Mouse (Mus musculus) forebrain, embryonic 12.5 days (tissue): Measurements from ENCODE around the gene Notch4. TPM values are rescaled to one million over a fixed set of nuclear protein-coding genes. Genes with fewer than 3 reads are reported as not detected.

ENCODE experiments used
- ATAC-seq: fragments of 200-750 bp; cut with Nextera tagmentation; 2 replicates; pipeline ENCODE4 v1.8.0; 2017; ENCODE audit warnings: moderate TSS enrichment; ENCODE audit not compliant: low FRiP score
- H3K27ac ChIP-seq: fragments of 300-500 bp; sonication (generic); 2 replicates; pipeline ENCODE4 v1.5.1; 2016; ENCODE audit warnings: mild to moderate bottlenecking
- H3K27me3 ChIP-seq: fragments of 300-500 bp; sonication (generic); 2 replicates; pipeline ENCODE4 v1.6.1; 2016; ENCODE audit warnings: mild to moderate bottlenecking
- H3K36me3 ChIP-seq: fragments of 300-500 bp; sonication (generic); replicated peaks from 2 replicates; pipeline ENCODE4 v1.6.1; 2016; ENCODE audit warnings: mild to moderate bottlenecking
- H3K4me1 ChIP-seq: fragments of 300-500 bp; sonication (generic); 2 replicates; pipeline ENCODE4 v1.6.1; 2016
- H3K4me2 ChIP-seq: fragments of 300-500 bp; sonication (generic); 2 replicates; pipeline ENCODE4 v1.6.1; 2016; ENCODE audit warnings: mild to moderate bottlenecking, moderate library complexity
- H3K4me3 ChIP-seq: fragments of 300-500 bp; sonication (generic); replicated peaks from 2 replicates; pipeline ENCODE4 v1.5.1; 2016; ENCODE audit warnings: mild to moderate bottlenecking
- H3K9ac ChIP-seq: fragments of 300-500 bp; sonication (generic); 2 replicates; pipeline ENCODE4 v1.6.1; 2016; ENCODE audit warnings: mild to moderate bottlenecking
- H3K9me3 ChIP-seq: fragments of 300-500 bp; sonication (generic); 2 replicates; pipeline ENCODE4 v1.6.1; 2016
- WGBS: fragments of 180-500 bp; shearing (Covaris S2); methylation state at CpG from one replicate; pipeline ENCODE4 v1.1.7; 2016; 5-methylcytosine and 5-hydroxymethylcytosine counted together
- polyA plus RNA-seq: library from polyadenylated mRNA; unstranded; fragments of >200 nt; fragmentation: Nextera tagmentation; extraction: Ambion mirVana; gene quantifications from 2 replicates; pipeline ENCODE4 v1.2.1, GENCODE M21; 2016

Gene Notch4
- polyA plus RNA-seq, 1 experiment from 2014 or later = 9.5 TPM

- Histone ChIP-seq H3K36me3 (peaks cover 23% of the 10 kb centered on the region), H3K27ac (no peak overlapping the region), H3K4me1 (peaks cover 43% of the 10 kb centered on the region), H3K4me2 (peak overlapping the region; percentile 73; the same call in 1 of the 2 replicates), H3K9me3 (no peaks in the 10 kb centered on the region), H3K27me3 (no peaks in the 10 kb centered on the region), H3K4me3 (no peak overlapping the region), H3K9ac (no peak overlapping the region; the same call in 1 of the 2 replicates)
- 91% methylated on average over 12 of the region's 12 CpGs for WGBS
- no peak for ATAC-seq
Observed at GRCm38 (mm10) chr17:34601796-34602195, 37.7 kb downstream of the Notch4 start.

GRCm38 (mm10) chr17:34603375-34604060, 39.5 kb downstream of the Notch4 start, which contains the start of gene Rnf5:
Gene Rnf5 (minus strand): TSS chr17:34603690.
- Histone ChIP-seq H3K27me3 (no peaks in the 10 kb centered on the region), H3K27ac (peak within 1 kb of the TSS; percentile 92), H3K9ac (peak within 1 kb of the TSS; percentile 99), H3K36me3 (peaks cover 22% of the 10 kb centered on the region), H3K4me3 (peak within 1 kb of the TSS; percentile 97), H3K9me3 (no peaks in the 10 kb centered on the region), H3K4me2 (peak within 1 kb of the TSS; percentile 96), H3K4me1 (peaks cover 42% of the 10 kb centered on the region)
- under 1% methylated on average over 30 of the region's 30 CpGs for WGBS
- peak; percentile 94 for ATAC-seq

GRCm38 (mm10) chr17:34604061-34604508, 40.0 kb downstream of the Notch4 start, which contains the start of gene Agpat1:
Gene Agpat1 (plus strand): TSS chr17:34604262.
- WGBS = 0% methylated on average over 35 of the region's 35 CpGs
- H3K4me1 ChIP-seq = peaks cover 42% of the 10 kb centered on the region

GRCm38 (mm10) chr17:34604511-34605237, 40.6 kb downstream of the Notch4 start:
- WGBS = 16% methylated on average over 24 of the region's 24 CpGs
- peaks cover 42% of the 10 kb centered on the region for H3K4me1 ChIP-seq
- H3K27me3 ChIP-seq = no peaks in the 10 kb centered on the region
- ATAC-seq = no peak
- peak overlapping the region; percentile 99 for H3K9ac ChIP-seq
- peak overlapping the region; percentile 92 for H3K27ac ChIP-seq
- peak overlapping the region; percentile 97 for H3K4me3 ChIP-seq
- H3K36me3 ChIP-seq = peaks cover 22% of the 10 kb centered on the region
- H3K9me3 ChIP-seq = no peaks in the 10 kb centered on the region
- peak overlapping the region; percentile 96 for H3K4me2 ChIP-seq

More at GRCm38 (mm10) chr17:34604061-34604508, 40.0 kb downstream of the Notch4 start, which contains the start of gene Agpat1:
- peak within 1 kb of the TSS; percentile 92 for H3K27ac ChIP-seq
- peak within 1 kb of the TSS; percentile 96 for H3K4me2 ChIP-seq
- peak within 1 kb of the TSS; percentile 99 for H3K9ac ChIP-seq
- H3K4me3 ChIP-seq = peak within 1 kb of the TSS; percentile 97
- peaks cover 22% of the 10 kb centered on the region for H3K36me3 ChIP-seq
- H3K27me3 ChIP-seq = no peaks in the 10 kb centered on the region
- H3K9me3 ChIP-seq = no peaks in the 10 kb centered on the region
- ATAC-seq = peak; percentile 85

GRCm38 (mm10) chr17:34605609-34606008, 41.5 kb downstream of the Notch4 start:
- H3K4me3 ChIP-seq = peak overlapping the region; percentile 97

GRCm38 (mm10) chr17:34606186-34607039, 42.3 kb downstream of the Notch4 start:
- Histone ChIP-seq H3K4me2 (peak overlapping the region; percentile 96), H3K4me3 (peak overlapping the region; percentile 97), H3K27ac (peak overlapping the region; percentile 92), H3K27me3 (no peaks in the 10 kb centered on the region), H3K36me3 (peaks cover 20% of the 10 kb centered on the region), H3K9me3 (no peaks in the 10 kb centered on the region), H3K9ac (peak overlapping the region; percentile 99), H3K4me1 (peaks cover 42% of the 10 kb centered on the region)
- WGBS = 18% methylated on average over 31 of the region's 32 CpGs
- ATAC-seq = no peak

More at GRCm38 (mm10) chr17:34605609-34606008, 41.5 kb downstream of the Notch4 start:
- Histone ChIP-seq H3K27ac (peak overlapping the region; percentile 92), H3K9me3 (no peaks in the 10 kb centered on the region), H3K4me1 (peaks cover 42% of the 10 kb centered on the region), H3K4me2 (peak overlapping the region; percentile 96), H3K36me3 (peaks cover 18% of the 10 kb centered on the region), H3K27me3 (no peaks in the 10 kb centered on the region), H3K9ac (peak overlapping the region; percentile 99)
- ATAC-seq = peak; percentile 67
- under 1% methylated on average over 26 of the region's 30 CpGs for WGBS

GRCm38 (mm10) chr17:34607997-34608396, 43.9 kb downstream of the Notch4 start:
- Histone ChIP-seq H3K27me3 (no peaks in the 10 kb centered on the region), H3K4me2 (no peak overlapping the region), H3K9me3 (no peaks in the 10 kb centered on the region), H3K4me1 (peaks cover 29% of the 10 kb centered on the region), H3K36me3 (peaks cover 28% of the 10 kb centered on the region), H3K27ac (no peak overlapping the region), H3K9ac (no peak overlapping the region), H3K4me3 (no peak overlapping the region)
- WGBS = 85% methylated on average over 7 of the region's 7 CpGs
- no peak for ATAC-seq

- no peak overlapping the region for H3K4me3 ChIP-seq
- no peak for ATAC-seq
- no peak overlapping the region for H3K27ac ChIP-seq
- H3K9me3 ChIP-seq = no peaks in the 10 kb centered on the region
- H3K4me1 ChIP-seq = peaks cover 17% of the 10 kb centered on the region
- no peak overlapping the region for H3K9ac ChIP-seq
- no peak overlapping the region for H3K4me2 ChIP-seq
- 93% methylated on average over 8 of the region's 8 CpGs for WGBS
- H3K27me3 ChIP-seq = no peaks in the 10 kb centered on the region
- H3K36me3 ChIP-seq = peaks cover 55% of the 10 kb centered on the region
Observed at GRCm38 (mm10) chr17:34611050-34611449, 47.0 kb downstream of the Notch4 start.

- Histone ChIP-seq H3K4me3 (no peak overlapping the region), H3K4me2 (no peak overlapping the region), H3K36me3 (peaks cover 72% of the 10 kb centered on the region), H3K4me1 (no peaks in the 10 kb centered on the region; the same call in 1 of the 2 replicates), H3K27ac (no peak overlapping the region), H3K9me3 (no peaks in the 10 kb centered on the region), H3K9ac (no peak overlapping the region), H3K27me3 (no peaks in the 10 kb centered on the region)
- no peak for ATAC-seq
- 89% methylated on average over 11 of the region's 11 CpGs for WGBS
Observed at GRCm38 (mm10) chr17:34613054-34613645, 49.1 kb downstream of the Notch4 start.

GRCm38 (mm10) chr17:34613830-34614229, 49.8 kb downstream of the Notch4 start:
- H3K27me3 ChIP-seq = no peaks in the 10 kb centered on the region
- WGBS = 94% methylated on average over 10 of the region's 10 CpGs
- H3K4me1 ChIP-seq = no peaks in the 10 kb centered on the region; the same call in 1 of the 2 replicates
- H3K27ac ChIP-seq = no peak overlapping the region
- peaks cover 72% of the 10 kb centered on the region for H3K36me3 ChIP-seq
- no peak overlapping the region for H3K4me2 ChIP-seq
- H3K4me3 ChIP-seq = no peak overlapping the region
- no peaks in the 10 kb centered on the region for H3K9me3 ChIP-seq
- H3K9ac ChIP-seq = no peak overlapping the region
- no peak for ATAC-seq

- ATAC-seq = no peak
- Histone ChIP-seq H3K27me3 (no peaks in the 10 kb centered on the region), H3K27ac (0 out of 2 replicates have a peak within 1 kb of the TSS, but pooled peaks have one; percentile 19), H3K4me2 (no peak within 1 kb of the TSS), H3K9ac (peak within 1 kb of the TSS; percentile 4; the same call in 1 of the 2 replicates), H3K4me1 (no peaks in the 10 kb centered on the region), H3K9me3 (no peaks in the 10 kb centered on the region), H3K4me3 (no peak within 1 kb of the TSS), H3K36me3 (peaks cover 67% of the 10 kb centered on the region)
- 68% methylated on average over 6 of the region's 6 CpGs for WGBS
Observed at GRCm38 (mm10) chr17:34615871-34616270, 51.8 kb downstream of the Notch4 start, which contains the start of gene Egfl8. Gene Egfl8 (minus strand): TSS chr17:34615971.
